Mouse (Mus musculus) neural tube, embryonic 10.5 days (tissue): Measurements from ENCODE around the gene Fbxl2.

Source experiments
- DNase-seq: peaks from one replicate; pipeline ENCODE4 v3.0.0-alpha.2; 2017; ENCODE audit warnings: low spot score; ENCODE audit errors: extremely low spot score

The Fbxl2 gene

DNA sequence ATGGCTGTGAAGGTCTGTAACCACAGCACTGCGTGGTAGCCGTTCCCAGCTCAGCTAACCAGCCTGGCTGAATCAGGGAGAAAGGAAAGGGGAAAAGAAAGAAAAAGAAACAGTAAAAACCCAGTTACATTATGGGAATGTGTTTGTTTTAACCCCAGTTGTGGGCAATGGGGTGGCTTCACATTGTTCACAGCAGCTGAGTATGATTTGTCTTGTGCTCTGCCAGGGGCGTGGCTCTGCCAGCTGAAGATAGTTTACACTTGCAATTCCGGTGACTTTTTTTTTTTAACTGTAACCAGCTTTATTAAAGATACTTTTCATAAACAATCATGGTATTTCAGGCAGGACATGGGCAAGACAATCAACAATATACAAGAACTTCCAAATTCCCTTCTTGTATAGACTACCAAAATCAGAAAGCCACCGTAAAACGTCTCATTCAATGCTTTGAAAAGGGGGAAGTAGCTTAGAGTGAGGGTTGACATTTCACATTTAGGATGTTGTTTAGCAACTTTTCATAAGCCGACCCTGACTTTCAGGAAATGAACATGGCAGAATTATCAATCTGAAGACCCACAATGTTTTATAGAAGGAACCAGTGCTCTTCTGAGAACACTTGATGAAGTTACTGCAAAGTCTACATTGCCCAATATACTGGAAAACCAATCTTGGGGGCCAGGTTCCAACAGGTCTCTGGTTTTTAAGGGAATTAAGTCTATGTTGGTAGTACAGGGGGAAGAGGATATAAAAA lies 26.8 kb downstream of the Fbxl2 start:
- no peak for DNase-seq

DNA sequence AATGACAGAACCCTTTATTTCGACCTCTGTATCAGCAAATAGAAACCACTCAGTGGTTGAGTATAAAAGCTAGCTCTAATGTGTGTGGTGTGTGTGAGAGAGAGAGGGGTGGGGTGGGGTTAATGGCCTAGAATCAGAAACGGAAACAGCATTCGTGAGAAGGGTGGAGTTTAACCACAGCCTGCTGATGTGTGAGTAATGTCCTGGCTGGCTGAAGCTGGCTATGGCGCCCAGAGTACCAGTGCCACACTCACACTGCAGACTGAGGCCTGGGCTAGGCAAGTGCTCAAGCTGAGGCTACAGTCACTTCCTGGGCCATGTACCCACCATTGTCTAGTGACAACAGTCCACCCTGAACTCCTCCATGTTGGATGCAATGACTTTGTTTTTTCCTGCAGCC lies 29.6 kb downstream of the Fbxl2 start:
- DNase-seq = no peak

DNA sequence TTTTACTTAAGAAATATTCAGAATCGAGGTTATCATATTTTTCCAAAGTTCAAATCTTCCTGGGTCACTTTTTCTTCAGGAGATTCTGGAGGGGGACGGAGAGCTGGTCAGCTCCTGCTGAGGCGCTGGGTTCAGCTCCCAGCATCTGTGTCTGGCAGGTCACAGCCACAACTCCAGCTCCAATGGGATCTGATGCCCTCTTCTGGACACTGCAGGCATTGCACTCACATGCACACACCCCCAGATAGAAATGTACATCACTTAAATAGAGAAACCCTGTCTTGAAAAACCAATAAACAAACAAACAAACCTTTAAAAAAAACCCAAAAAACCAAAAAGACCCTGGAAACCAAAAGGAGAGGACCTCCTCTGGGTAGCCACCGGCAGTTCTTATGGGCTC lies 30.3 kb downstream of the Fbxl2 start:
- DNase-seq = no peak

- DNase-seq = no peak
Measured at GRCm38 (mm10) chr9:114014034-114014433, 32.0 kb downstream of the Fbxl2 start.

DNA sequence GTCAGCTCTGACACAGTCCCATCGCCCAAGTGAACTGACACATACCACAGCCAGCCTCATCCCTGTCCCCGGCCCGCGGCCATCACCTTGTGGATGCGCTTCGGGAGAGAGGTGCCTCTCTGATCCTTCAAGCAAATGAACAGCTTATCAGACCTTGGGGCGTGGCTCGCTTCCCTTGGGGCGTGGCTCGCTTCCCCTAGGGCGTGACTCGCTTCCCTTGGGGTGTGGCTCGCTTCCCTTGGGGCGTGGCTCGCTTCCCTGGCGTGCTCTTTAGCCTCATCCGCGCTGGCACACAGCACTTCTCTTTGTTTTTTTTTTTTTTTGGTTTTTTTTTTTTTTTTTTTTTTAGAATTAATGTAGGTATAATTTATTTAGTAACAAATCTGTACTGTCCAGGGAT lies 34.8 kb downstream of the Fbxl2 start:
- DNase-seq = no peak

- DNase-seq = no peak
Measured at GRCm38 (mm10) chr9:114009526-114009925, 36.5 kb downstream of the Fbxl2 start.

GRCm38 (mm10) chr9:114007850-114008350 lies 38.1 kb downstream of the Fbxl2 start:
- no peak for DNase-seq

DNA sequence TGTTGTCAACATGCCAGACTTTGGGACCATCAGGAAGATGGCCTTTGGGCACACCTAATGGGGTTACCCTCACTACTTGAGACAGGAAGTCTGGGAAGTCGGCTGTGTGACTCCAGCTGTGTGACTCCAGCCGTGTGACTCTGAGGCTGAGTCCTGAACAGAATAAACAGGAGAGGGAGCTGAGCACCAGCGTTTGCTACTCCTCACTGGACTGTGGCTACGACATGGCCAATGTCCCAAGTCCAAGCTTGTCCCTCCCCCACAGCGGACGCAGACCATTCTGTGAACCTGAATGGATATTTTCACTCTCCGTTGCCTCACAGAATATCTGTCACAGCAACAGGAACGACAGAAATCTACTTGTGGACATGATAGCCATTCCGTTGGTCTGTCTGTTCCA lies 39.2 kb downstream of the Fbxl2 start:
- no peak for DNase-seq

GRCm38 (mm10) chr9:113998311-113998710 lies 47.7 kb downstream of the Fbxl2 start:
- DNase-seq = no peak

GRCm38 (mm10) chr9:113992810-113993209 lies 53.2 kb downstream of the Fbxl2 start:
- no peak for DNase-seq

DNA sequence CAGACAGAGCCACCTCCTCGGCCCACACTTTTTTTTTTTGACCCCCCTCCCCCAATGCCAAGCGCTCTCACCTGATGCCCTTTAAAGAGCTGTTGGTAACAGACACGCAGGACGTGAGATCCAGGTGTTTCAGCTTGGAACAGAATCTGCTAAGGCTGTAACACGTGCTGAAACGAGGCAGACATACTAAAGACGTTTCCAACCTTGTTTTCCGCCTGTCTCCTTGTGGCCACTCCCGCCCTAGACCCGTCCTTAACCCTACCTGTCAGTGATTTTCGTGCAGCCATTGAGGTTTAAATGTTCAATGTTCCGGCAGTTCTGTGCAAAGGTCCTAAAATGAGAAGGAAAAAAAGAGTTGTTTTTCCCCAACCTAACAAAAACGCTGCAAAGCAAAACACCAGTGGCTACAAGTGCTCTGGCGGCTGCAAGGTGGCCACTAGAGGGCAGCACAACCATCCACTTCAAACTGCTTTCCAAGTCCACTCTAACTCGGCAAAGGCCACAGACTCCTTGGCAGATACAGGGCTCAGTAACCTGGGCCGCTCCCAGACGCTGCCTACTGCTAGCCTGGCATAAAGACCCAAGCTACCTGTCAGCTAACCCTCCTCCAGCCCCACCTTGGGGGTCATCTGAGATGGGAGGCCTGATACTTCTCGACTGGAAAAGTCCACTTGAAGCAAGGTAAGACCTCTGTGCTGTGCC lies 55.3 kb downstream of the Fbxl2 start:
- peak; percentile 87 for DNase-seq

- no peak for DNase-seq
Measured at GRCm38 (mm10) chr9:113984946-113985620, 60.9 kb downstream of the Fbxl2 start.

DNA sequence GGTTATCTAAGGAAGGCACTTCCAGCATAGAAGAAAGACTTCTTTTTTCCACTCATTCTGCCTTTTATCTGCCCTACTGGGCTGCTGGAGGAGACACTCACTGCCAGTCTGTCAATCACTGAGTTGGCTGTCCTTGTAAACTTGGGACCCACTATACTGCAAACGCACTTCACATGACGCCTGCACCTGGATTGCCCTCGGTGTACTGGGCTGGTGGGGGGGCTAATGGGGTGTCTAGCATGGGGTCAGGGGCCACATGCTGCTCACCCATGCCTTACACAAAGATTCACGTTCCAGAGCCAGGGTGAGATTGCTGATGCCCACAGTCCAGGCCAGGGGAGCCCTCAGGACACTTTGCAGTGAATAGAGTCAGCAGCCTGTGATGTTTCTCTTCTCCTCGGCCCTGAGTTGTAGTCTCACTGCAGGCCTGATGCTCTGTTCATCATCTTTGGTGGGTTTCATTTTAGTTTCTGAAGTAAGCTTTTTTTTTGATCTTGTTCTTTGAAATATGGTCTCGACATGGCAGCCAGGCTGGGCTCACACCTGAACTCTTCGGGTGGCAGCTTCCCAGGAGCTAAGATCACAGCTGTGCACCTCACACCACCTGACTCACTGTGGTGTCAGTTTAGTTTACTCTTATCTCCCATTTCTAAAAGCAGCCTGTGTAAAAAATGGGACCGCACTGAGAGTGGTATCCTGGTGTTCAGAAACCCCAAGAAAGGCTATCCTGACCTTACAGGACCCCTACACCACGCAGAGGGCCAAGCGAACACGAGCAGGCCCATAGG lies 62.9 kb downstream of the Fbxl2 start:
- DNase-seq = no peak

DNA sequence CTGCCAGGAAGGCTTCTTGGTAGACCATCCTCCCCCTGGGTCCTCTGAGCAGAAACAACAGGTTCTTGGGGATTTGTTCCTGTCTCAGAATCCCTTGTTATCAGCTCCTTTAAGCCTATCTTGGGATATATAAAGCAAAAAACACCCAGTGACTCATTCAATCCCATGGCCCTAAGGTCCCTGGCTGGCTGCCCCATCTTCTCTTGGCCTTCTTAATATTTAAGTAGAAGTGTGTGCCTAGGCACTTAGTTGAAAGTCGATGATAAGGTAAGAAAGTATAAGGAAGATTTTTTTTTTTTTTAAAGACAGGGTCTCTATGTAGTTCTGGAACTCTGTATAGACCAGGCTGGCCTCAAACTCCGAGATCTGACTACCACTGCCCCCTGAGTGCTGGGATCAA lies 63.5 kb downstream of the Fbxl2 start:
- no peak for DNase-seq

- no peak for DNase-seq
Measured at GRCm38 (mm10) chr9:113981099-113981880, 64.7 kb downstream of the Fbxl2 start.

DNA sequence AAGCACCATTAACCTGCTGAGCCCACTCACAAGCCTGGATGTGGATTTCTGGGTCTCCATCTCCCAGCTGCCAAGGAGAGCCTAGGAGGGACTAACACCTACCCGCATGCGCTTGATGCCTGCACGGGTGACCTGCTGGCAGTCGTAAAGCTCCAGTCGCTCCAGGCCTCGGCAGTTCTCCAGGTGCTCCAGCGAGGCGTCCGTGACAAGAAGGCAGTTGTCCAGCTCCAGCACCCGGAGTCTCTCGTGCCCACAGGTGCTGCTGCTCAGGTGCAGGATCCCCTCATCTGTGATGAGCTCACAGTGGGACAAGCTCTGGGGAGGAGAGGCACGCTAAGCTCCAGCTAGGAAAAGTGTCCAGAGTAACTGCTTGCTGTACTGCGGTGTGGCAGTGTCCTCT lies 66.6 kb downstream of the Fbxl2 start:
- no peak for DNase-seq

DNA sequence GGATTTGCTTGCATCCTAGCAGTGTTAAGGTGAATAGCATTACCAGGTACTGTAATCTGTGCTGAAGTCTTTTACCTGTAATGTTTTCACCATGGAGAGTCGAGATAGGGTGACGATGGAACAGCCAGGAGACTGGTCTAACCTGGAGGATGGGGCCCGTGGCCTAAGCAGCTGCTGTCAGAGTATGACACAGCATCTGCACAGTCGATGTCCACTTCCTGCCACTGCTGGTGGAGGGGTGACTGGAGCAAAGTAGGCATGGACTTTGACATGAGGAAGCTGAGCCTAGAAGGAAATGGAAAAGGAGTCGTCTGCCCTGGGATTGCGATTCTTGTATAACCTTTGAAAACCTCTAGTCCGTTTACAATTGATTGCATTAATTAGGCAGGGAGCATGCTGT lies 67.3 kb downstream of the Fbxl2 start:
- no peak for DNase-seq

GRCm38 (mm10) chr9:113977225-113977840 lies 68.7 kb downstream of the Fbxl2 start:
- no peak for DNase-seq

DNA sequence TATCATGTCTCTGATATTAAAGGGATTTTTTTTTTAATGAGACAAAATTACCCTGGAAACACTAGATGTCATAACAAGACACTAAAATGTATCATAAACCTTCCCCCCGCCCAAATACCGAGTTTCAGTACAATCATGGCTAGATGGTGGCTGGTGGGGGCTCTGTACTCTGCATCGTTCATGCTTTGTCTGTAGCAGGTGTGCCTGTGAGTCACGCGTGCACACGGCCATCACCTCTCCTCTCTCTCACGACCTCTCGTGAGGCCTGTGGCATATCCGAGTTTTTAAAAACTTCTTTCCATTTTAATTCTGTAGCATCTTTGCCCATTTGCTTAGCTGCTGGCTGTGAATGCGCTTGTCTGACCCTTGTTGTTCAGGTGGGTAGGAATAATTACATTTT lies 69.7 kb downstream of the Fbxl2 start:
- no peak for DNase-seq

DNA sequence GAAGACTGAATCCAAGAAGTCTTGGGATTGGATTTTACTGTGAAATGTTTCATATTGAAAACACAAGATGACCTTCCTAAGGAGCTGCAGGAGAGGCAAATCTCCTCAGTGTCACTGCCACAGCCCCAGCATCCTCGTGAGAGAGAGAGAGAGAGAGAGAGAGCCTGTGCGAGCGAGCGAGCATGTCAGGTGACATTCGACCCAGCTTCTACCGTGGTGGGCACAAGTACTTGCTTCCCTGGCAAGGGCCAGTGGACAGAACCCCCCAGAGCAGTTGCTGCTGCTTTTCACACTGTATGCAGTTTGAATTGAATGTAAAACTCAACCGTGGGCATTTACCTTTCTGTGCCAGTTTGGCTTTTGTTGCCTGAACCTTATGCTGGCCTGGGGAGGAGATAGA lies 70.5 kb downstream of the Fbxl2 start:
- DNase-seq = no peak
